Mouse (Mus musculus) hindbrain, embryonic 11.5 days (tissue): ENCODE data around the gene Eif2b4. TPM values are rescaled to one million over a fixed set of nuclear protein-coding genes. Genes with fewer than 3 reads are reported as not detected.
"Not testable (repeated sequence)": the region's sequence is repeated elsewhere in the genome, so short reads cannot be mapped to it uniquely, and the experiment has no call there.

Experiments
- ATAC-seq: fragments of 200-750 bp; cut with Nextera tagmentation; 2 replicates; pipeline ENCODE4 v1.8.0; 2017; ENCODE audit warnings: mild to moderate bottlenecking, moderate TSS enrichment, moderate library complexity; ENCODE audit not compliant: low FRiP score
- DNase-seq: peaks from one replicate; pipeline ENCODE4 v3.0.0-alpha.2; 2015; ENCODE audit warnings: low spot score
- H3K27ac ChIP-seq: fragments of 300-500 bp; sonication (generic); 2 replicates; pipeline ENCODE4 v1.5.1; 2014; ENCODE audit warnings: mild to moderate bottlenecking, low read depth, low read length
- H3K27me3 ChIP-seq: fragments of 300-500 bp; sonication (generic); 2 replicates; pipeline ENCODE4 v1.6.1; 2014; ENCODE audit warnings: mild to moderate bottlenecking, low read length, moderate library complexity, mixed read lengths; ENCODE audit not compliant: control insufficient read depth, insufficient read depth
- H3K36me3 ChIP-seq: fragments of 300-500 bp; sonication (generic); 2 replicates; pipeline ENCODE4 v1.6.1; 2014; ENCODE audit warnings: mild to moderate bottlenecking, low read length, moderate library complexity, mixed read lengths; ENCODE audit not compliant: control insufficient read depth, insufficient read depth
- H3K4me1 ChIP-seq: fragments of 300-500 bp; sonication (generic); replicated peaks from 2 replicates; pipeline ENCODE4 v1.6.1; 2014; ENCODE audit warnings: low read length, mixed read lengths; ENCODE audit not compliant: control insufficient read depth, insufficient read depth
- H3K4me2 ChIP-seq: fragments of 300-500 bp; sonication (generic); replicated peaks from 2 replicates; pipeline ENCODE4 v1.6.1; 2014; ENCODE audit warnings: mild to moderate bottlenecking, low read depth, low read length
- H3K4me3 ChIP-seq: fragments of 300-500 bp; sonication (generic); 2 replicates; pipeline ENCODE4 v1.5.1; 2014; ENCODE audit warnings: low read depth, low read length
- H3K9ac ChIP-seq: fragments of 300-500 bp; sonication (generic); 2 replicates; pipeline ENCODE4 v1.6.1; 2014; ENCODE audit warnings: low read depth, low read length
- H3K9me3 ChIP-seq: fragments of 300-500 bp; sonication (generic); 2 replicates; pipeline ENCODE4 v1.6.1; 2016; ENCODE audit warnings: low read length; ENCODE audit not compliant: control insufficient read depth
- WGBS: fragments of 180-500 bp; shearing (Covaris S2); extraction: QIAGEN DNeasy Blood & Tissue Kit; methylation state at CpG from one replicate; pipeline ENCODE4 v1.1.7; 2014; 5-methylcytosine and 5-hydroxymethylcytosine counted together
- polyA plus RNA-seq: library from polyadenylated mRNA; unstranded; fragments of >200 nt; fragmentation: Nextera tagmentation; extraction: Ambion mirVana; gene quantifications from 2 replicates; pipeline ENCODE4 v1.2.1, GENCODE M21; 2014

Gene Eif2b4
- polyA plus RNA-seq, 1 experiment from 2014 or later, result 66.5 TPM

DNA sequence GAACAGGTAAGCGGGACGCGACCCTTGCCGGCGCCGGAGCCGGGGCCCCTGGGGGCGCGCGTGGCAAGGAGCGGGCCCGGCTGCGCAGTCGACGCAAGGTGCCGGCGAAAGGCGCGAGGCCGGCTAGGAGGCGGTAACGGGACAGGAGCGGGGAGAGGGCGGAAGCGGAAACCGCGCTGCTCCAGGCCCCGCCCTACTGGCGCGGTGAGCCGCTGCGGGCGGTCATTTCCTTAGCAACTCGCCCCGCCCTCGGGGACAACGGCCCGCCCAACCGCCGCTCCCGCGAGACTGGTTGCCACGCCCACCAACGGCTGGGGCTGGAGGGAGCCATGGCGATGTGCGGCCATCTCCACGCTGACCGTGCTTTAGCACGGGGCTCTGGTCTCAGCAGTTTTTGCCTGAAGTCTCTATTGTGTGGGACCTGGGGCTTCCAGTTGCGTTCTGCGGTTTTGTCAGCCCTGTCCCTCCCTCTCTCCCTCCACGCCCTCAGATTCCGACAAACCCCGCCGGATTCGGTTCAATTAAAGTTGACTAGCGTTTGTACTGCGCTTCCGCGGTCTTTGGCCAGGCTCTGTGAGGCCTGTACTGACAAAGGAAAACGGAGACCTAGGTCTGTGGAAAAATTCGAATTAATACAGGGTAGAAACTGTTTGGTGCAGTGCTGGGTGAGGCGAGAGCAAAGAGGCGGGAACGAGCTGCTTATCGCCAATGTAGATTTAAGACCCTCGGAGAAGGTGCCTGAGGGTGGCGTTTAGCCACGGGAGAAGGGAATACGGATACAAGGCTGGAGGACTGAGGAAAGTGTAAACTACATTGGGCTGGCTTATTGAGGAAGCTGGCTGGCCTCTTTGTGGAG, 27.4 kb upstream of the Eif2b4 start, which contains the start of gene Ppm1g:
Ppm1g (minus strand) TSS at position 240 of the 856 bp plus-strand sequence.
- under 1% methylated on average over 57 of the region's 70 CpGs for WGBS
- peak; percentile 99 for DNase-seq
- H3K27ac ChIP-seq, result peak within 1 kb of the TSS; percentile 90
- no peaks in the 10 kb centered on the region for H3K9me3 ChIP-seq
- peak within 1 kb of the TSS; percentile 91 for H3K4me3 ChIP-seq
- no peaks in the 10 kb centered on the region for H3K27me3 ChIP-seq
- ATAC-seq, result peak; percentile 97
- peak within 1 kb of the TSS; percentile 70 for H3K4me2 ChIP-seq
- H3K36me3 ChIP-seq, result no peaks in the 10 kb centered on the region
- H3K4me1 ChIP-seq, result no peaks in the 10 kb centered on the region
- H3K9ac ChIP-seq, result peak within 1 kb of the TSS; percentile 87

DNA sequence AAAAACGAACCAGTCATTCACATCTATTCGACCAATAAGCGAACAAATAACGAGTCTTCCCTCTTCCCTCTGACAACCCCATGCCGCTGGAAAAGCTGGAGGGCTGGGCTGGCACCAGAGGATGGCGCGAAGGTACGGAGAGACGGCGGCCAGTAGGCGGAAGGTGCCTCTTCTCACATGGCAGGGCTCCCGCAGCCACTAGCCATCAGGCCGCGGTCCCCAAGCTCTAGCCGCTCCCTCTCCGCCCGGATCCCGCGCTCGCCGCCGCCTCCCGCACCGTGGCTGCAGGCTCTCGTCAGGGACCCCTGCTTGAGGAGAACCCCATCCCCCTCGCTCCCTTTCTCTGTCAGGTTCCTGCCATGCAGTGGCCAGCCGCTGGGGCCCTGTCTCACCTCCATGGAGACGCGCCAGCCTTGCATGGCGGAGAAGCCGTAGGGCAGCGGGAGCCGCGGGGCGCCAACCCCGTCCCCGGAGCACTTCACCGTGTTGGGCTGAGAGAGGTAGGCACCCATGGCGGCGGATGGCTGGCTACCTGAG, 26.7 kb upstream of the Eif2b4 start:
- no peaks in the 10 kb centered on the region for H3K9me3 ChIP-seq
- H3K9ac ChIP-seq, result peak overlapping the region; percentile 87
- no peaks in the 10 kb centered on the region for H3K27me3 ChIP-seq
- under 1% methylated on average over 40 of the region's 40 CpGs for WGBS
- no peaks in the 10 kb centered on the region for H3K36me3 ChIP-seq
- ATAC-seq (peak; percentile 79), DNase-seq (peak; percentile 75)
- peak overlapping the region; percentile 90 for H3K27ac ChIP-seq
- no peaks in the 10 kb centered on the region for H3K4me1 ChIP-seq
- peak overlapping the region; percentile 70 for H3K4me2 ChIP-seq
- peak overlapping the region; percentile 91 for H3K4me3 ChIP-seq

DNA sequence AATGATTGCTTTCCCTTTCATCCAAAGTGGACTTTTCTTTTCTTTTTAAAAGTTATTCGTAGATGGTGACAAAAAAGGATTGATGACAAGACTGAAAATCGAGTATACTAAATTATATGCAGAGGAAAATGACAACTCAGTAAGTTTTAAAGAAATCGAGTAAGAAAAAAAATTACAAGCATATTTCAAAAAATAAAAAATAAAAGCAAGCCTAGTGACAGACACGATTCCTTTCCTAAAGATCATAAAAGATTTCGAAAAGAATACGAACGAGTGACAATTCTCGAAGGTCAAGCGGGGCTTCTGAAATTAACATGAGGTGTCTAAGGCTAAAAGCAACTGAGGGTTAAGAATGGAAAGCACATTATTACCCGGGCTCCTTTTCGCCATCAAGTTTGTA, 26.2 kb upstream of the Eif2b4 start:
- no peak for DNase-seq
- Histone ChIP-seq H3K4me3 (peak overlapping the region; percentile 91), H3K4me2 (peak overlapping the region; percentile 70), H3K4me1 (no peaks in the 10 kb centered on the region), H3K9me3 (no peaks in the 10 kb centered on the region), H3K27ac (no peak overlapping the region), H3K36me3 (no peaks in the 10 kb centered on the region), H3K9ac (peak overlapping the region; percentile 87), H3K27me3 (no peaks in the 10 kb centered on the region)
- WGBS, result 1% methylated on average over 11 of the region's 11 CpGs
- ATAC-seq, result no peak

DNA sequence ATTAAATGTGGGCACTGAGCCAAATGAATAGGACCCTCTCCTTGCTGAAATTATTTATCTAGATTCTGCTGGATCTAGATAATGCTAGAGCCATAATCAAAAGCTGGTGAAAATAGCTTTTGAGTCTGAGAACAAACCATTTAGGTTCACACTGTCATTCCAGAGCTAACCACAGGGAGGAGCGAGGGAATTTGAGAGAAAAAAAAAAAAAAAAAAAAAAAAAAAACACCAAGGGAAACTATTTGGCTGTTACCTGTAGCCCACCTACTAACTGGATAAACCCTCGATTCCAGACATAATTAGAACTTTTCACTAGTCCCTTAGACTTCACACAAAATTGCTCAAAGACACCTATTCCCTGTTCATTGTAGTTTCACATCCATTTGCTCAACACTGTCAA, 25.8 kb upstream of the Eif2b4 start:
- ATAC-seq, result no peak
- H3K9me3 ChIP-seq, result no peaks in the 10 kb centered on the region
- peak overlapping the region; percentile 91 for H3K4me3 ChIP-seq
- no peak overlapping the region for H3K27ac ChIP-seq
- H3K36me3 ChIP-seq, result no peaks in the 10 kb centered on the region
- 5% methylated on average over 2 of the region's 2 CpGs for WGBS
- no peaks in the 10 kb centered on the region for H3K4me1 ChIP-seq
- H3K4me2 ChIP-seq, result peak overlapping the region; percentile 70
- no peaks in the 10 kb centered on the region for H3K27me3 ChIP-seq
- no peak overlapping the region for H3K9ac ChIP-seq
- DNase-seq, result peak; percentile 53

DNA sequence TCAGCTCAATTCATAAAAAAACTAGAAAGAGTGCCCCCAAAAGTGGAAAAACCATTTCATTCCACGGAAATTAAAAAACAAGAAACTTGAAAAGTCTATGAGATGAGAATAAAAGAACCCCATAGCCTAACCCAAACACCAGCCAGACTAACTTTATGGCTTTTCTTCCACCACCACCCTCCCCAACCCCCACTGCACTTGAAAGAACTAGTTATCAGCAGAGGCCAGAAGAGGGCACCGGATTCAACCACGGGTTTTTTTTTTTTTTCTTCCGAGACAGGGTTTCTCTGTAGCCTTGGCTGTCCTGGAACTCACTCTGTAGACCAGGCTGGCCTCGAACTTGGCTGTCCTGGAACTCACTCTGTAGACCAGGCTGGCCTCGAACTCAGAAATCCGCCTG, 25.1 kb upstream of the Eif2b4 start:
- DNase-seq (no peak), ATAC-seq (no peak)
- Histone ChIP-seq H3K27ac (no peak overlapping the region), H3K27me3 (no peaks in the 10 kb centered on the region), H3K4me3 (no peak overlapping the region), H3K9ac (no peak overlapping the region), H3K36me3 (no peaks in the 10 kb centered on the region), H3K4me1 (no peaks in the 10 kb centered on the region), H3K4me2 (no peak overlapping the region), H3K9me3 (no peaks in the 10 kb centered on the region)
- WGBS, result 72% methylated on average over 7 of the region's 7 CpGs

DNA sequence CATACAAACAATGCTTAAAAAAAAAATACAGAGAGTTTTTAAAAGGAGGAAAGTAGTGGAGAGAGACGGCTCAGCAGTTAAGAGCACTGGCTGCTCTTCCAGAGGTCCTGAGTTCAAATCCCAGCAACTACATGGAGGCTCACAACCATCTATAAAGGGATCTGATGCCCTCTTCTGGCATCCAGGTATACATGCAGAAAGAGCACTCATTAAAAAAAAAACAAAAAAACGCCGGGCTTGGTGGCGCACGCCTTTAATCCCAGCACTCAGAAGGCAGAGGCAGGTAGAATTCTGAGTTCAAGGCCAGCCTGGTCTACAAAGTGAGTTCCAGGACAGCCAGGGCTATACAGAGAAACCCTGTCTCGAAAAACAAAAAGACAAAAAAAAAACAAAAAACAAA, 23.3 kb upstream of the Eif2b4 start:
- WGBS, result 92% methylated on average over 6 of the region's 6 CpGs
- not testable (repeated sequence) for DNase-seq, H3K36me3 ChIP-seq, H3K9me3 ChIP-seq, H3K9ac ChIP-seq, ATAC-seq, H3K27me3 ChIP-seq, H3K4me3 ChIP-seq, H3K4me1 ChIP-seq, H3K4me2 ChIP-seq, H3K27ac ChIP-seq

DNA sequence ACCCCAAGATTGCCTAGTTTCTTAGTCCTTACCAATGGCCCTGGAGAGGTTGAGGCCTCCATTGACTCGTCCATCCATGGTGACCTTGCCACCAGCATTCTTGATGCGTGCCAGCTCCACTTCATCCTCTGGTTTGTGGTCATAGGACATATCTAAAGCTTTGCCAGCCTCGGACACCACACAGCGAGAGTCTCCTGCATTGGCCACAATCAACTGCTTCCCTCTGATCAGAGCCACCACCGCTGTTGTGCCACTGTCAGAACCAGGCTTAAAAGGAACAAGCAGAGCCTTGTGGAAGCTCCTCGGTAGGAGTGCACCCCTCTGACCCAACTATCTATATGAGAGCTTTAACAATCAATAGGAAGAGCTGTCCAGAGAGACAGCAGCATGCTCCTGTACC, 11.2 kb upstream of the Eif2b4 start:
- H3K4me2 ChIP-seq, result no peak overlapping the region
- DNase-seq (no peak), ATAC-seq (no peak)
- H3K9me3 ChIP-seq, result peaks cover 5% of the 10 kb centered on the region
- H3K27ac ChIP-seq, result no peak overlapping the region
- peaks cover 5% of the 10 kb centered on the region; the same call in 1 of the 2 replicates for H3K4me1 ChIP-seq
- H3K4me3 ChIP-seq, result no peak overlapping the region
- no peak overlapping the region for H3K9ac ChIP-seq
- no peaks in the 10 kb centered on the region for H3K27me3 ChIP-seq
- 94% methylated on average over 6 of the region's 6 CpGs for WGBS
- H3K36me3 ChIP-seq, result peaks cover 8% of the 10 kb centered on the region

DNA sequence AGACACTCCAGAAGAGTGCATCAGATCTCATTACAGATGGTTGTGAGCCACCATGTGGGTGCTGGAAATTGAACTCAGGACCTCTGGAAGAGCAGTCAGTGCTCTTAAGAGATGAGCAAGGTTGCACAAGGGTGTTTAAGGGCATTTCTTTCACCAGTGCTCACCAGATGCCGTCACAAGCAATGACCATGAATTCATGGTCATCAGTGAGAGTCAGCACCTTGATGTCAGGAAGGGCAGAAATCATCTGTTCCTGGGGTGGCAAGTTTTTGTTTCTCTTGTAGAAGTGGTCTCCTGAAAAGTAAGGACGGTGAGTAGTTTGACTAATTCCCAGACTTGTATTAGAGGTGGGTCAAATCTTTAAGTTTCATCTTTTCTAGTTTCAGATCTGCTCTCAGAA, 10.6 kb upstream of the Eif2b4 start:
- WGBS, result 81% methylated on average over 2 of the region's 2 CpGs
- Histone ChIP-seq H3K27me3 (no peaks in the 10 kb centered on the region), H3K36me3 (peaks cover 8% of the 10 kb centered on the region), H3K27ac (no peak overlapping the region), H3K9ac (no peak overlapping the region), H3K4me1 (peaks cover 5% of the 10 kb centered on the region; the same call in 1 of the 2 replicates), H3K4me2 (no peak overlapping the region), H3K4me3 (no peak overlapping the region), H3K9me3 (peaks cover 5% of the 10 kb centered on the region)
- no peak for DNase-seq
- ATAC-seq, result no peak

DNA sequence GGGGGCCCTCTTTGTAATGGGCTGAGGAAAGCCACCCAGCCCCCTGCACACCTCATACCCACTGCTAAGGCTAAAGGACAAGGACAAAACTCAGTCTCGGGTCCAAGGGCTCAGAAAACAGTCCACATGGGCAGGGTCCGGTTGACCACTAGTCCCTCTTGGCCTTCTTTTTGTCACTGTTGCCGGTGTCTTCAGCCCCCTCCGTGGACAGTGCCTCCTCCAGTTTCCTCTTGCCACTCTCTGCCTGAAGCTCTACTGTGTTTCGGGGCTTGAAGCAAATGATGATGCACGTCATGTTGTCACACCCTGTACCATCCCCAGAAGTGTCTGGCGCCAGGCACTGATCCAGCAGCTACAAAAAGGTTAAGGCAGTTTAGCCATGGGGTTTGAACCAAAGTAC, 9.7 kb upstream of the Eif2b4 start:
- peaks cover 5% of the 10 kb centered on the region; the same call in 1 of the 2 replicates for H3K4me1 ChIP-seq
- peak overlapping the region; percentile 61 for H3K4me2 ChIP-seq
- H3K9me3 ChIP-seq, result peaks cover 5% of the 10 kb centered on the region
- no peaks in the 10 kb centered on the region for H3K27me3 ChIP-seq
- peaks cover 11% of the 10 kb centered on the region for H3K36me3 ChIP-seq
- peak overlapping the region; percentile 60 for H3K9ac ChIP-seq
- 86% methylated on average over 7 of the region's 7 CpGs for WGBS
- no peak for DNase-seq
- ATAC-seq, result no peak
- peak overlapping the region; percentile 68 for H3K27ac ChIP-seq
- peak overlapping the region; percentile 81 for H3K4me3 ChIP-seq
